Mouse (Mus musculus): Measurements from ENCODE around the gene Gucd1. TPM values are rescaled to one million over a fixed set of nuclear protein-coding genes. Genes with fewer than 3 reads are reported as not detected.
A peak's percentile ranks its signal among the peaks of the same experiment; 100 is the strongest.
"Not testable (repeated sequence)": the region's sequence is repeated elsewhere in the genome, so short reads cannot be mapped to it uniquely, and the experiment has no call there.

The Gucd1 gene
- polyA plus RNA-seq (2014; fragmentation: Nextera tagmentation; extraction: Ambion mirVana), result 31.7 and 46.9 TPM in 2 replicates

DNA sequence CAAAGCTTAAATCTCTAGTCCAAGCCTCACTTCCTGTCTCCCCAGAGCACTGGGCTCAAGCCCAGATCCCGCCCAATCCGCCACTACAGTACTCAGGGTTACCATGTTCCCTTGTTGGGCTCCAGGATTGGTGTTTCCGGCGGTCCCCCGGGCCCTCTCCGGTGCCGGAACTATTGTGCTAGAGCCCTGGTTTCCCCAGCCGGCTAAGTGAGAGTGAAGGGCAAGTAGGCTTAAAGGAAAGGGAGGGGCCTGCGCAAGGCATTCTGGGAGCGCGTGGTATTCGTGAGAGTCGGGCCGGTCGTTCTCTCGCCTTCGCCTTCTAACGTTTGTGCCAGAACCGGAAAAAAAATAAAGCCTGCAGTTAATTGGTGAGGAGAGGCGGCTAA, at the start of gene Gucd1:
Gene Gucd1 (minus strand): TSS at position 215 of the 386 bp plus-strand sequence.
- H3K9me3 ChIP-seq (ENCODE audit: control insufficient read depth, low read length), result no peaks in the 10 kb centered on the region
- peak; percentile 89 for ATAC-seq (ENCODE audit: low FRiP score, low TSS enrichment)
- WGBS, result under 1% methylated on average over 20 of the region's 20 CpGs

GRCm38 (mm10) chr10:75566765-75567164, 49.0 kb upstream of the Gucd1 start:
- H3K9me3 ChIP-seq (ENCODE audit: control insufficient read depth, low read length); H3K27ac ChIP-seq (ENCODE audit: low read depth, low read length); H3K4me3 ChIP-seq (ENCODE audit: low read length); ATAC-seq (ENCODE audit: low FRiP score, low TSS enrichment); H3K36me3 ChIP-seq (ENCODE audit: control insufficient read depth, insufficient read depth, low read length); H3K9ac ChIP-seq (ENCODE audit: low read depth, low read length); H3K4me2 ChIP-seq (replicated peaks; ENCODE audit: low read depth, low read length); H3K27me3 ChIP-seq (ENCODE audit: control insufficient read depth, insufficient read depth, low read length): not testable (repeated sequence)
- H3K4me1 ChIP-seq (ENCODE audit: control insufficient read depth, insufficient read depth, low read length), result peaks cover 12% of the 10 kb centered on the region
- whole genome bisulfite sequencing, result 90% methylated on average over 2 of the region's 2 CpGs

More for the DNA sequence above, at the start of gene Gucd1:
- peaks cover 19% of the 10 kb centered on the region for H3K4me1 ChIP-seq (ENCODE audit: control insufficient read depth, insufficient read depth, low read length)
- peaks cover 31% of the 10 kb centered on the region for H3K36me3 ChIP-seq (ENCODE audit: control insufficient read depth, insufficient read depth, low read length)
- H3K4me2 ChIP-seq (replicated peaks; ENCODE audit: low read depth, low read length), result peak within 1 kb of the TSS; percentile 91
- peak within 1 kb of the TSS; percentile 78 for H3K4me3 ChIP-seq (ENCODE audit: low read length)
- H3K9ac ChIP-seq (ENCODE audit: low read depth, low read length), result peak within 1 kb of the TSS; percentile 93
- peak within 1 kb of the TSS; percentile 95 for H3K27ac ChIP-seq (ENCODE audit: low read depth, low read length)
- no peaks in the 10 kb centered on the region for H3K27me3 ChIP-seq (ENCODE audit: control insufficient read depth, insufficient read depth, low read length)

DNA sequence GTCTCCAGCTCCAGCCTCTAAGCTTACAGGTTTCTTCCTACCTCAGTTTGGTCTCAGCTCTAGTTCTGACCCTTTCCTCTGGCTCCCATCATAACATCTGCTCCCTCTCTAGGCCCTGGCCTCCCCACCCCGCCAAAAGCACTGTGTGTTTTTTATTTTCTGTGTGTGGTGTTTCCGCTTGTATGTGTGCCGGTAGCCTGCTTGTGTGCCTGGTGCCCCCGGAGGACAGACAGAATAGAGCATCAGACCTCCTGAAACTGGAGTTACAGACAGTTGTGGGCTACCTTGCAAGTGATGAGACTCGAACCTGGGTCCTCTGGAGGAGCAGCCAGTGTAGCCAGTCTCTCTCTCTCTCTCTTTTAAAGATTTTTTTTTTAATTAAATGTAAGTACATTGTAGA, 48.5 kb upstream of the Gucd1 start:
- Histone ChIP-seq H3K36me3 (ENCODE audit: control insufficient read depth, insufficient read depth, low read length) (no peaks in the 10 kb centered on the region), H3K4me1 (ENCODE audit: control insufficient read depth, insufficient read depth, low read length) (peaks cover 12% of the 10 kb centered on the region), H3K27ac (ENCODE audit: low read depth, low read length) (peak overlapping the region; percentile 59; the same call in 1 of the 2 replicates), H3K9me3 (ENCODE audit: control insufficient read depth, low read length) (no peaks in the 10 kb centered on the region), H3K27me3 (ENCODE audit: control insufficient read depth, insufficient read depth, low read length) (peaks cover 2% of the 10 kb centered on the region; the same call in 1 of the 2 replicates), H3K9ac (ENCODE audit: low read depth, low read length) (no peak overlapping the region), H3K4me3 (ENCODE audit: low read length) (no peak overlapping the region), H3K4me2 (replicated peaks; ENCODE audit: low read depth, low read length) (no peak overlapping the region)
- no peak; the same call in 1 of the 2 replicates for ATAC-seq (ENCODE audit: low FRiP score, low TSS enrichment)
- 77% methylated on average over 5 of the region's 5 CpGs for WGBS

DNA sequence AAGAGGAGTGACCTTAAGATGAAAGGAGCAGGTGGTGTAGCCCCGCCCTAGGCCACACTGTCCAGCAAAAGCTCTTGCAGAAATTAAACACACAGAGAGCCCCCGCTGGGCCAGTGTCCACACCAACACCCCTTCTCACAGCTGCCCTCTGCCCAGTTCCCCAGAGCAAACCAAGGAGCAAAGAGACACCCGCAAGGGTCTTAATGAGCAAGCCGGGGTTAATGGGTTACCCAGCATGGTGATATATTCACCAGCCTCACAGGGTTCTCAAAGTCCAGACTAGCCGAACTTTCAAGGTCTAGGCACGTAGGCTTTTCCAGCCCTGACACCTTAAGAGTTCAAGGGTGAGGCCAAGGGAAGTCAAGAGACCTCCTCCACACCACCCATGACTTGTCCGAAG, 48.1 kb upstream of the Gucd1 start:
- peak; percentile 64; the same call in 1 of the 2 replicates for ATAC-seq (ENCODE audit: low FRiP score, low TSS enrichment)
- Histone ChIP-seq H3K36me3 (ENCODE audit: control insufficient read depth, insufficient read depth, low read length) (no peaks in the 10 kb centered on the region), H3K4me1 (ENCODE audit: control insufficient read depth, insufficient read depth, low read length) (peaks cover 12% of the 10 kb centered on the region), H3K27ac (ENCODE audit: low read depth, low read length) (peak overlapping the region; percentile 59), H3K4me3 (ENCODE audit: low read length) (no peak overlapping the region), H3K4me2 (replicated peaks; ENCODE audit: low read depth, low read length) (no peak overlapping the region), H3K9ac (ENCODE audit: low read depth, low read length) (no peak overlapping the region), H3K9me3 (ENCODE audit: control insufficient read depth, low read length) (no peaks in the 10 kb centered on the region), H3K27me3 (ENCODE audit: control insufficient read depth, insufficient read depth, low read length) (peaks cover 6% of the 10 kb centered on the region; the same call in 1 of the 2 replicates)
- 51% methylated on average over 7 of the region's 7 CpGs for WGBS

GRCm38 (mm10) chr10:75565436-75565835, 47.7 kb upstream of the Gucd1 start:
- WGBS, result 57% methylated on average over 6 of the region's 6 CpGs
- peak overlapping the region; percentile 42 for H3K27ac ChIP-seq (ENCODE audit: low read depth, low read length)
- ATAC-seq (ENCODE audit: low FRiP score, low TSS enrichment), result no peak

GRCm38 (mm10) chr10:75564687-75565265, 47.0 kb upstream of the Gucd1 start:
- no peak for ATAC-seq (ENCODE audit: low FRiP score, low TSS enrichment)
- Histone ChIP-seq H3K27me3 (ENCODE audit: control insufficient read depth, insufficient read depth, low read length) (peaks cover 16% of the 10 kb centered on the region), H3K4me2 (replicated peaks; ENCODE audit: low read depth, low read length) (no peak overlapping the region), H3K36me3 (ENCODE audit: control insufficient read depth, insufficient read depth, low read length) (no peaks in the 10 kb centered on the region), H3K9ac (ENCODE audit: low read depth, low read length) (0 out of 2 replicates have a peak overlapping the region, but pooled peaks have one; percentile 4), H3K4me3 (ENCODE audit: low read length) (no peak overlapping the region), H3K4me1 (ENCODE audit: control insufficient read depth, insufficient read depth, low read length) (peaks cover 17% of the 10 kb centered on the region), H3K9me3 (ENCODE audit: control insufficient read depth, low read length) (no peaks in the 10 kb centered on the region), H3K27ac (ENCODE audit: low read depth, low read length) (peak overlapping the region; percentile 42; the same call in 1 of the 2 replicates)
- WGBS, result 80% methylated on average over 12 of the region's 12 CpGs

More at GRCm38 (mm10) chr10:75565436-75565835, 47.7 kb upstream of the Gucd1 start:
- H3K4me1 ChIP-seq (ENCODE audit: control insufficient read depth, insufficient read depth, low read length), result peaks cover 13% of the 10 kb centered on the region
- H3K4me2 ChIP-seq (replicated peaks; ENCODE audit: low read depth, low read length), result no peak overlapping the region
- no peaks in the 10 kb centered on the region for H3K9me3 ChIP-seq (ENCODE audit: control insufficient read depth, low read length)
- no peaks in the 10 kb centered on the region for H3K36me3 ChIP-seq (ENCODE audit: control insufficient read depth, insufficient read depth, low read length)
- no peak overlapping the region for H3K9ac ChIP-seq (ENCODE audit: low read depth, low read length)
- no peak overlapping the region for H3K4me3 ChIP-seq (ENCODE audit: low read length)
- peaks cover 10% of the 10 kb centered on the region for H3K27me3 ChIP-seq (ENCODE audit: control insufficient read depth, insufficient read depth, low read length)

DNA sequence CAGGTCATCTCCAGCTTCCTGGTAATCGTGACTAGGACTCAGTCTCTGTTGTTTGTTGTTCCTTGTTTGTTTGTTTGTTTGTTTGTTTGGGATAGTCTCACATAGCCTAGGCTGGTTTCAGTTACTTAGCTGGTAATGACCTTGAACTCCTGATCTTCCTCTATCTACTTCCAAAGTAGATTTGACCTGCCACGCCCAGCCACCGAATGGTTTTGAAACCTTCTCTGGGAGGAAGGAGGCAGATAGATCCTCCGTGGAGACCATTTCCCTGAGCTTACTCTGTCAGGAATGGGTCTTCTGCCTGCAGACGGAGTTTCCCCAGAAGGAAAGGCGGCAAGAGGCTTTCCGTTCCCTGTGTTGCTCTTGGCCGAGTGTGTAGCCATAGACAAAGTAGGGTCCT, 44.8 kb upstream of the Gucd1 start:
- ATAC-seq (ENCODE audit: low FRiP score, low TSS enrichment), result no peak
- 86% methylated on average over 8 of the region's 8 CpGs for whole genome bisulfite sequencing

DNA sequence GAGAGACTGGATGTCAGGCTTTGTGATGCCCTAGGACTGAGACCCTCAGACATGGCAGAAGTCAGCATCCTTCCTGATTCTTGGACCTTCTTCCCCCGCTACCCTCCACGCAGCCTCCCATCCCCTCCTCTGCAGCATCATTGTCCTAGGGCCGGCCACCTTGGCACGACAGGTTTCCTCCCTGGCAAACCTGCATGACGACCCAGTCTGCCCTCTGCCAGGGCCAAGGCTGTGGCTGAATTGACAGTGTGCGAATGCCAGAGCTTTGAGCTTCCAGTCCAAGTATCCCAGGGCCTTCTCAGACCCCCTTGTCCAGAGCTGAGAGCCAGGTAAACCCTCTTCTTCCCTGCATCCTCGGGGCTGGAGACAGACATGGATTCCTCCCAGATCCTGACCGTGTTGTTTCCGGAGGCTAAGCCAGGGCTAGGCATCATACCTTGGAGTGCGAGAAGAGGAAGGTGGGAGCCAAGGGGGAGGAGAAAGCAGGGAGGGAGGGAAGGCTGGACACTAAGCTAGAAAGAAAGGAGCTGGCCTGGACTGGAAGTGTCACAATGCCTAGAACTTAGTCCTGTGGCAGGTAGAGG, 43.4 kb upstream of the Gucd1 start, which contains the start of gene Ggt1:
Gene Ggt1 (plus strand): TSS at position 534 of the 584 bp plus-strand sequence.
- WGBS, result 52% methylated on average over 10 of the region's 10 CpGs
- Histone ChIP-seq H3K4me2 (replicated peaks; ENCODE audit: low read depth, low read length) (peak within 1 kb of the TSS; percentile 100), H3K4me3 (ENCODE audit: low read length) (peak within 1 kb of the TSS; percentile 58), H3K27me3 (ENCODE audit: control insufficient read depth, insufficient read depth, low read length) (peaks cover 21% of the 10 kb centered on the region), H3K4me1 (ENCODE audit: control insufficient read depth, insufficient read depth, low read length) (peaks cover 28% of the 10 kb centered on the region; the same call in 1 of the 2 replicates), H3K9ac (ENCODE audit: low read depth, low read length) (peak within 1 kb of the TSS; percentile 69; the same call in 1 of the 2 replicates), H3K27ac (ENCODE audit: low read depth, low read length) (no peak within 1 kb of the TSS), H3K36me3 (ENCODE audit: control insufficient read depth, insufficient read depth, low read length) (no peaks in the 10 kb centered on the region), H3K9me3 (ENCODE audit: control insufficient read depth, low read length) (no peaks in the 10 kb centered on the region)
- no peak for ATAC-seq (ENCODE audit: low FRiP score, low TSS enrichment)

More for the DNA sequence above, 44.8 kb upstream of the Gucd1 start:
- Histone ChIP-seq H3K36me3 (ENCODE audit: control insufficient read depth, insufficient read depth, low read length) (no peaks in the 10 kb centered on the region), H3K4me3 (ENCODE audit: low read length) (no peak overlapping the region), H3K9ac (ENCODE audit: low read depth, low read length) (no peak overlapping the region), H3K27me3 (ENCODE audit: control insufficient read depth, insufficient read depth, low read length) (peaks cover 21% of the 10 kb centered on the region), H3K4me1 (ENCODE audit: control insufficient read depth, insufficient read depth, low read length) (peaks cover 26% of the 10 kb centered on the region; the same call in 1 of the 2 replicates), H3K9me3 (ENCODE audit: control insufficient read depth, low read length) (no peaks in the 10 kb centered on the region), H3K27ac (ENCODE audit: low read depth, low read length) (no peak overlapping the region), H3K4me2 (replicated peaks; ENCODE audit: low read depth, low read length) (no peak overlapping the region)

GRCm38 (mm10) chr10:75560549-75560899, 42.8 kb upstream of the Gucd1 start:
- no peaks in the 10 kb centered on the region for H3K9me3 ChIP-seq (ENCODE audit: control insufficient read depth, low read length)
- WGBS, result 11% methylated on average over 6 of the region's 6 CpGs
- H3K4me3 ChIP-seq (ENCODE audit: low read length), result peak overlapping the region; percentile 58
- H3K36me3 ChIP-seq (ENCODE audit: control insufficient read depth, insufficient read depth, low read length), result no peaks in the 10 kb centered on the region
- peaks cover 28% of the 10 kb centered on the region; the same call in 1 of the 2 replicates for H3K4me1 ChIP-seq (ENCODE audit: control insufficient read depth, insufficient read depth, low read length)
- peak overlapping the region; percentile 69; the same call in 1 of the 2 replicates for H3K9ac ChIP-seq (ENCODE audit: low read depth, low read length)
- H3K27me3 ChIP-seq (ENCODE audit: control insufficient read depth, insufficient read depth, low read length), result peaks cover 21% of the 10 kb centered on the region
- H3K4me2 ChIP-seq (replicated peaks; ENCODE audit: low read depth, low read length), result peak overlapping the region; percentile 100
- ATAC-seq (ENCODE audit: low FRiP score, low TSS enrichment), result peak; percentile 22; the same call in 1 of the 2 replicates
- no peak overlapping the region for H3K27ac ChIP-seq (ENCODE audit: low read depth, low read length)

All from kidney, embryonic 14.5 days (tissue).